Mouse (Mus musculus) spleen, adult 2 months (tissue): Measurements from ENCODE around the gene 1700020A23Rik.

ENCODE experiments used
- CTCF ChIP-seq: fragments of 200-500 bp; IDR thresholded peaks from 2 replicates; pipeline ENCODE4 v1.5.1; 2011; ENCODE audit warnings: mild to moderate bottlenecking, inconsistent platforms; ENCODE audit not compliant: insufficient read depth, insufficient read length, insufficient replicate concordance; ENCODE audit errors: extremely low read depth
- POLR2A ChIP-seq: fragments of 200-500 bp; IDR thresholded peaks from 2 replicates; pipeline ENCODE4 v1.6.1; 2011; ENCODE audit warnings: low read depth, low read length, inconsistent platforms

- TF ChIP-seq CTCF = no peak
- TF ChIP-seq POLR2A = no peak
Measured at GRCm38 (mm10) chr2:130429851-130430250, 24.8 kb downstream of the 1700020A23Rik start.
